Mouse (Mus musculus) embryo, embryonic 9.5 days (tissue): Measurements from ENCODE around the gene 4930452B06Rik.
"Not testable (repeated sequence)": the region's sequence is repeated elsewhere in the genome, so short reads cannot be mapped to it uniquely, and the experiment has no call there.

Experiments used
- DNase-seq: peaks from one replicate; pipeline ENCODE4 v3.0.0-alpha.2; 2017; ENCODE audit errors: extremely low spot score

The 4930452B06Rik gene

DNA sequence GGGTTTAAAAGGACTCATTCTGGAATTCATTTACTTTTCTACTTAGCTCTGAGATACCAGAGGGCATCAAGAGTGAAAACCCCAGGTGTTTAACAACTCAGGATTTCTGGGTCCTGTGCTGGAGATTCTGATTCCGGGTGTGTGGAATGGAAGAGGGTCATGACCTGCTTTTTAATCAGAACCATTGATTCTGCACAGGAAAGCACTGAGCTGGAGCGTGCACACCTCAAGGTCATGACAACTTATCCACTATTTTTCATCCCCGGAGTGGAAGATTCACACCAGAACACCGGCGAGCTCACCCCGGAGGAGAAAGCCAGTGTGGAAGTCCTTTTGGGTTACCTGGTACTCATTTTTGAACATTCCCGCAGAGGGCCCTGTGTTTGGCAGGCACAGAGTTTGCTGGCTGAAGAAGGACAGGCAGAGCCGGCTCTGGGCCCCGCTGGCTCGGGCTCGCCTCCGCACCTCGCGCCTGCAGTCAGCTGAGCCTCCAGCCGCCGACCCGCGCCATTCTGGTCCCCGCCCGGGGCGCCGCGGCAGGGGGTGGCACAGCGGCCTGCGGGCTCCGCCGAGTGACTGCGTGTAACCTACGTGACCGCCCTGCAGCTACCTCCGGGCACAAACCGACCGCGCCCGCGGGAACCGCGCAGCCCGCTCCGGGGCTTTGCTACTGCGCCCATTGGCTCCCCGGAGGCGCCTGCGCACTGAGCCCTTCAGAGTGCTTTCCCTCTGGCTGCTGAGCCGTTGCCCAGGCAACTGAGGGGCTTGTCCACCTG is at the start of gene 4930452B06Rik:
4930452B06Rik (minus strand) TSS at position 605 of the 776 bp plus-strand sequence.
- DNase-seq = peak; percentile 83

DNA sequence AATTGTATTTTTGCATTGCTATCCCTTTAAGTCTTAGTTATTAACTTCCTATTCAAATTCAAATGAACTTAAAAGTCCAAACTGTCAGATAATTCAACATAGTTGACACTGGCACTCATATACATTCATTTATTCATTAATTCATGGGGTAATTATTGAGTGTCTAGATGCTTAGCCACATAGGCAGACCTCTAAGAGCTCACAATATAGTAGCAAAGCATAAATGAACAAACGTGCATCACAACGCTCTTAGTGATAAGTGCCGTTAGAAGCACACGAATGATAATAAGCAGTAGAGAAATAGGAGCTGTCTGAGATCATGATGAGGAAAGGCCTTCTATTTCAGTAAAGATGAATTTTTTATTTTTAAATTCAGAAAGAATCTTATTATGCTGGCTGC is 46.6 kb upstream of the 4930452B06Rik start:
- DNase-seq = no peak

- no peak for DNase-seq
These were observed 23.4 kb upstream of the 4930452B06Rik start for GRCm38 (mm10) chr14:8689451-8689850.

- DNase-seq = no peak
These were observed 22.4 kb upstream of the 4930452B06Rik start for GRCm38 (mm10) chr14:8688462-8688861.

DNA sequence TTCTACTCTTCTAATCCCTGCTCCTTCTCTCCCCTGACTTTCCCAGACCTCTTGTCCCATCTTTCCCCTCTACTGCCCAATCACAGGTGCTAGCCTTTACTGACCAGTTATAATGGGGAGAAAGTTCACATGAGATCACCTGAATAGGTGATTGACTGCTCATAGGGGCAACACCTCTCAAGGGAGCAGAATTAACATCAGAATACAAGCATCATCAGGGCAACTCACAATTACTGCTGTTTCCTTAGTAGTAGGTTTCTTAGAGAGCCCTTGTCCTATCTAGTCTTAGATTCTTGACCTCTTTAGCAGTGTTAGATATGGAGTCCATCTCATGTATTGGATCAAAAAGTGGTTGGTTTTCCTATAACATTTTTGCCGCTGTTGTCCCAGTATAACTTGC is 20.1 kb upstream of the 4930452B06Rik start:
- no peak for DNase-seq

- no peak for DNase-seq
These were observed 13.9 kb upstream of the 4930452B06Rik start for GRCm38 (mm10) chr14:8679896-8680295.

GRCm38 (mm10) chr14:8660359-8660758 is 5.7 kb downstream of the 4930452B06Rik start:
- no peak for DNase-seq

- DNase-seq = peak; percentile 7
These were observed 24.3 kb downstream of the 4930452B06Rik start for GRCm38 (mm10) chr14:8641650-8642279.

DNA sequence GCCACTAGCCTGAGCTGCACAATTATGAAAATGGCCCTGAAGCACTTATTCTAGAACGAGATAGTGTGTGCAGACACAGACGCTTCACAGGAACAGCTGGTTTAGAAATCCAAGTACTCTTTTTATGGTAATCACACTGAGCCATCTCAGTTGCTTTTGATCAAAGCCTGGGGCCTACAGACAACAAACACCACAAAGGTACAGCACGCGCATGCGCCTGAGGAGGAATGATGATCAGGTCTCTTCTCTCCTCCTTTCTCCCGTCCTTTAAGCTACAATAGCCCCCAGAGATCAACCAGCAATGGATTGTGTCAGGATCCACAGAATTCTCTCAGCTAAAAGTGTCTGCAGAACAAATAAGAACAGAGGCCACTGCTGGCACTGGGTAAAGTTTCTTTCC is 33.8 kb downstream of the 4930452B06Rik start:
- DNase-seq = no peak

- DNase-seq = no peak
These were observed 37.6 kb downstream of the 4930452B06Rik start for GRCm38 (mm10) chr14:8628406-8628805.

DNA sequence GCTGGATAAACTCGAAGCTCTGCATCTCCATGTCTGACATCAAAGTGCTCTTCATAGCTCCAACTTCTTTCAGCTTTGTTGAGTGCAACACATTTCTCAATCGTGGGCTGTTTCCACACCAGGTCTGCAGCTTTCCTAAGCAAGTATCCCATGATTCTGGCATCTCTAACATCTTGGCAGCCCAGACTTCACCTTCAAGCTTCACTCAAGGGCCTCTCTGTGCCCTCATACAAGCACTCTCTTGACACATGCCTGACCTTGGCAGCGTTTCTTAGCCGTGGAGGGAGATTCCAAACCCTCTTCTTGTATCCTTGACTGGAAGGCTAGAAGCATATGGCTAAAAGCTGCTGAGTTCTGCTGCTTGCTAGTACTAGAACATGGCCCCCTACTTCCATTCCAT is 38.6 kb downstream of the 4930452B06Rik start:
- no peak for DNase-seq

DNA sequence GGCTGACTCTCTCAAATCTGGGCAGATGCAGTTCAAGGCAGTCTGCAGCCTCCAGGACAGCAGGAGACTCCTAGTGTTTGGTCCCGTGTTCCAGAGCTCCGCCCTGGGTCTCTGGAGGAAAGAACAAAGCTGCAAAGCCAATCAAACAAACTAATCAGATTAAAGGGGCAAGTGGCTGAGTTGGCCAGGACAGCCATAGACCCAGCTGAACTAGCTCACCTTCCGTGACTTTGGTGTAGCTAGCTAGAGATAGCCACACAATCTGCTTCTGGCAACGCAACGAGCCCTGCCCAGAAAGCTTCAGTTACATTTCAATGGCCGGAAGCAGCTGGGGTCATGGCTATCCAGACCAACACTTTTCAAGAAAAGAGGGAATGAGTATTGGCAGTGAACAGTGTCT is 44.9 kb downstream of the 4930452B06Rik start:
- peak; percentile 11 for DNase-seq

- DNase-seq = no peak
These were observed 45.5 kb downstream of the 4930452B06Rik start for GRCm38 (mm10) chr14:8620580-8620979.

DNA sequence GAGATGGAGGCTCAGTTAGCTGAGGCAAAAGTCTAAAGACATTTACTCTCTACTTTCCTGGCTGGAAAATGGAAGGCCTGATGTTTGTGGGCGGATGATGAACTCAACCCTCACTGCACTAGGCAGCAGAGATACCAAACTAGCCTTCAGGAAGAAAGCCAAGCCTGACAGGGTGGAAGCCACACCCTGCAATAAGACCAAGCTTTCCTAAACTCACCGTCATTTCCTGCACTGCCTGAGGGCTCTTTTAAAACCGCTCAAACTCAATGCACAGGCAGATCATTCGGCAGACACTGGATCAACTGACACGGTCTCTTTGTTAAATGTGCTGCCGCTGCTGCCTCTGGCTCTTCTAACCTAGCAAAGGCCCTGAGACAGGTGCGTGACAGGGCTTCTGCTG is 50.4 kb downstream of the 4930452B06Rik start:
- no peak for DNase-seq

DNA sequence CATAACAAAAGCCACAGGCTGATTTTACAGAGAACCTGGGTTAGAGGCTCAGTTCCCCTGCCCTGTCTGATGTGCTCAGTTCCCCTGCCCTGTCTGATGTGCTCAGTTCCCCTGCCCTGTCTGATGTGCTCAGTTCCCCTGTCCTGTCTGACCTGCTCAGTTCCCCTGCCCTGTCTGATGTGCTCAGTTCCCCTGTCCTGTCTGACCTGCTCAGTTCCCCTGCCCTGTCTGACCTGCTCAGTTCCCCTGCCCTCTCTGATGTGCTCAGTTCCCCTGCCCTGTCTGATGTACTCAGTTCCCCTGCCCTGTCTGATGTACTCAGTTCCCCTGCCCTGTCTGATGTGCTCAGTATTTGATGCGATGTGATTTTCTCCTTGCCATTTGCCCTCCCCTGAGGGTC is 51.6 kb downstream of the 4930452B06Rik start:
- not testable (repeated sequence) for DNase-seq

DNA sequence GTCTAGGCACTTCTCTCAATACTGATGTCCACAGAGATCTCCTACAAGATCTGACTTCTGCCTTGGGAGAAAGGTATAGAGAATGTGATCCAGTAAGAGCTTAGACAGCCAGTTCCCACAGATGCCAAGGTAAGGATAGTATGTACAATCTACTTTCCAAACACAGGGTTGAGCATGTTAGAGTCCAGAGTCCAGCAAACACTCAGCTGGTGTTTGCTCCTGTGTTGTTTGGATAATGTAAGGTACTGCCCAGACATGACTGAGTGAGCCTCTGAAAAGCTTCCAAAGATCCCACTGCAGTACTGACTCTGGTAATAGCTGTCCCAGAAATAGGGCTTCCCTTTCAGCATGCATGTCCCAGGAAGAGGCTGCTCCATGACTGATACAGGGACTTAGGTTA is 54.0 kb downstream of the 4930452B06Rik start:
- no peak for DNase-seq

DNA sequence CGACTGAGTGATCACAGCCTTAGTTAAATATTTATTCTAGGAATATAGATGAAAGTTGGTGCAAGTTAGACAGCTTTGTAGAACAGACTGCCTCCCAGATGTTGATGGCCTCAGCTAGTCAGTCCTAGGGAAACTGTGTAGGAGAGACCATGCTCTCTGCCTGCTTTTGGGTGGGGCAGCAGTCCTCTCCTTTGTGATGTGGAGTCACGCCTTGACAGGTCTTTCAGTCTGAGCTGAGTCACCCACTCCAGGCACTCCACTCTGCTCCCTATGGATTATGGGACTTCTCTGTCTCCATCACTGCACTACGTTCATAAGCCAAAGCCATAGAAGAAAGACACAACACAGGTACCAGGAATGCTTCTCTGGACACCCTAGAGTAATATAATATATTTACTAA is 55.9 kb downstream of the 4930452B06Rik start:
- DNase-seq = no peak

DNA sequence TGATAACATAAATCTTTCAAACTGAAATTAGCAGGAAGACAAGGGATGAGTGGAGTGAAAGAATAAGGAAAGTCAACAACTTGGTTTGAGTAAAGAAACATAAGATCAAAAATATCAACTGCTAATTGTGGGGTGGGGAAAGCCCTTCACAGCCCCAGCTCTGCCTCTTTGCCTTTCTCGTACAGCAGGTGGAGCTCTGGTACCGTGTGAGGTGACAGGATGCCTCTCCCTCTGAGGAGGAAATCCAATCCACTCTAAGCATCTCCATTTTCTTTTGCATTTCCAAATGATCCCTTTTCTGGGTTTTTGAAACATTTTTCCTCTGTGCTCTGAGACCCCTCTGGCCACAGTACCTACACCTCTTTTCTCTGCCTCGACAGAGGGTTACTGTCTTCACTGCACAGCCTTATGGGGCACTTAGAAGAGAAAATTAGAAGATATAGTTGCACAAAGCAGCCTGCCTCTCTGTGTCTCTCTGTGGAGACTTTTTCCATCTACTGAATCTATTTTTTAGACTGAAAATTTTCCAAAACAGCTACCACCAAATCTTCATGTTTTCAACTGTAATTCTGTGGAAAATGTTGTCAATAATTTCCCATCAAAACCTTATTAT is 57.4 kb downstream of the 4930452B06Rik start:
- peak; percentile 71 for DNase-seq

DNA sequence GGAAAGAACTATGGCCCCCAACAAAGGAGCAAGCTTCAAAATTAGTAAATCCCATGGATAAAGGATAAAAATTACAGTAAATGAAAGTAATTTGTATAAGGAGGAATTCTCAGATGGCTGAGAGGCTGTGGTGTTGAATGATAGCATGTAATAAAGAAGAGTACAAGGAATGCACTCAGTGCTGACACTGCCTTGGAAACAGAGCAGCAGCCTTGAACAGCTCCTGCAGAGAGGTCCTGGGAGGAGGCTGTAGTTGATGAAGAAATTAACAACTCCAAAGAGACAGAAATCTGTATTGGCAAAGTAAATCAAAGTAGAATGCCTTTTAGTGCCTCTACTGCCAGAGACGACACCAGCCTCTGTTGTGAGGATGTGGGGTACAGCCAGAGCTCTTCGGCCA is 61.1 kb downstream of the 4930452B06Rik start:
- DNase-seq = no peak

GRCm38 (mm10) chr14:8585031-8585430 is 81.0 kb downstream of the 4930452B06Rik start:
- no peak for DNase-seq

GRCm38 (mm10) chr14:8551006-8551405 is 115.0 kb downstream of the 4930452B06Rik start:
- not testable (repeated sequence) for DNase-seq

GRCm38 (mm10) chr14:8549108-8549507 is 116.9 kb downstream of the 4930452B06Rik start:
- no peak for DNase-seq

- no peak for DNase-seq
These were observed 130.0 kb downstream of the 4930452B06Rik start for GRCm38 (mm10) chr14:8536024-8536423.
